Mouse (Mus musculus): ENCODE measurements around the gene Tardbp. TPM values are rescaled to one million over a fixed set of nuclear protein-coding genes. Genes with fewer than 3 reads are reported as not detected.

Tardbp gene
- 80.4 and 91.1 TPM in 2 replicates for polyA plus RNA-seq (2014; fragmentation: Nextera tagmentation; extraction: Ambion mirVana)

GRCm38 (mm10) chr4:148626623-148627185, at the start of gene Tardbp:
TSS of gene Tardbp (minus strand) at chr4:148627019.
- under 1% methylated on average over 51 of the region's 51 CpGs for WGBS
- H3K9me3 ChIP-seq (ENCODE audit: control insufficient read depth, low read length) = no peaks in the 10 kb centered on the region
- ATAC-seq (ENCODE audit: low FRiP score) (peak; percentile 96), DNase-seq (ENCODE audit: low spot score) (peak; percentile 97)
- H3K36me3 ChIP-seq (replicated peaks; ENCODE audit: control insufficient read depth, insufficient read depth) = peaks cover 36% of the 10 kb centered on the region
- H3K27ac ChIP-seq = peak within 1 kb of the TSS; percentile 91
- H3K4me1 ChIP-seq (replicated peaks; ENCODE audit: control insufficient read depth, insufficient read depth, low read length) = peaks cover 17% of the 10 kb centered on the region
- no peaks in the 10 kb centered on the region for H3K27me3 ChIP-seq (ENCODE audit: control insufficient read depth, insufficient read depth, low read length)
- peak within 1 kb of the TSS; percentile 90 for H3K4me2 ChIP-seq (replicated peaks)
- peak within 1 kb of the TSS; percentile 66 for H3K4me3 ChIP-seq (replicated peaks; ENCODE audit: low read length)
- H3K9ac ChIP-seq = peak within 1 kb of the TSS; percentile 83

DNA sequence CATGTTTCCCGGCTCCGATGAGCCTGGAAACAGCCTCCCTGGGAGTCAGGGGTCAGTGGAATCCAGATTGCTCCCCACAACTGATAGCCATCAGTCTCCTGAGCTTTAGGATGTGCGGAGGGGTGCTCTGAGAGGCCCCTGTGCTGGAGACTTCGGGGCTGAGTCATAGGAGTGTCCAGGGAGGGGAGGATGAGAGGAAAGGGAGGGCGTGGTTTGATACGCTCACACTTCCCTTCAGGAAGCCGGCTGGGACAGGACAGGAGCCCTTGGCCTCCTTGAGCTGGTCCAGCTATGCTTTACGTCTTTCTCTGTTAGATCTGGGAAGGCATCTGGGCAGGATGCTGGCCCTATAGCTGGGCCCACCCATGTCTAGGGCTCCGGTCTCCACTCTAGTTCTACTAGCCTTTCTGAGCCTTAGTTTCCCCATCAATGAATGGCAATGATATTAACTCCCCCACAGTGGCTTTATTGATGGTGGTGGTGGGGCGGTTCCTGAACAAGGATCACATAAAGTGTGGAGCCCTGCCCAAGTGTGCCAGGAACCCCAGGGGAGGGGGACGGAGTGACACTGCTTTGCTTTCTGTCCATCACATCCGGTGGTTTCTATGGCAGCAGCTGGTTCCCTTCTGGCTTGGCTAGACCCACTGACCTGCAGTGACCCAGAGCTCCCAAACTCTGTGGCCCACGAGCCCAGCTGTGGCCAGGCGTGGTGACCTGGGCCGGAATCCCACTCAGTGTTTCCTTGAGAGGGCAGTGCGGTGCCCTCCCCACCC, 49.6 kb upstream of the Tardbp start:
- H3K9me3 ChIP-seq (ENCODE audit: control insufficient read depth, low read length) = no peaks in the 10 kb centered on the region
- H3K27ac ChIP-seq = no peak overlapping the region
- H3K27me3 ChIP-seq (ENCODE audit: control insufficient read depth, insufficient read depth, low read length) = no peaks in the 10 kb centered on the region
- no peak overlapping the region for H3K4me3 ChIP-seq (replicated peaks; ENCODE audit: low read length)
- H3K36me3 ChIP-seq (replicated peaks; ENCODE audit: control insufficient read depth, insufficient read depth) = no peaks in the 10 kb centered on the region
- H3K4me2 ChIP-seq (replicated peaks) = no peak overlapping the region
- ATAC-seq (ENCODE audit: low FRiP score) (no peak), DNase-seq (ENCODE audit: low spot score) (no peak)
- no peak overlapping the region for H3K9ac ChIP-seq
- peaks cover 10% of the 10 kb centered on the region for H3K4me1 ChIP-seq (replicated peaks; ENCODE audit: control insufficient read depth, insufficient read depth, low read length)
- 40% methylated on average over 15 of the region's 16 CpGs for WGBS

- DNase-seq (ENCODE audit: low spot score) = no peak
- no peaks in the 10 kb centered on the region for H3K36me3 ChIP-seq (replicated peaks; ENCODE audit: control insufficient read depth, insufficient read depth)
- H3K27ac ChIP-seq = no peak overlapping the region
- H3K4me2 ChIP-seq (replicated peaks) = no peak overlapping the region
- H3K9me3 ChIP-seq (ENCODE audit: control insufficient read depth, low read length) = no peaks in the 10 kb centered on the region
- no peak for ATAC-seq (ENCODE audit: low FRiP score)
- H3K4me3 ChIP-seq (replicated peaks; ENCODE audit: low read length) = no peak overlapping the region
- H3K9ac ChIP-seq = no peak overlapping the region
- 46% methylated on average over 7 of the region's 7 CpGs for WGBS
- no peaks in the 10 kb centered on the region for H3K27me3 ChIP-seq (ENCODE audit: control insufficient read depth, insufficient read depth, low read length)
- peaks cover 10% of the 10 kb centered on the region for H3K4me1 ChIP-seq (replicated peaks; ENCODE audit: control insufficient read depth, insufficient read depth, low read length)
These were observed 48.2 kb upstream of the Tardbp start for GRCm38 (mm10) chr4:148675043-148675442.

DNA sequence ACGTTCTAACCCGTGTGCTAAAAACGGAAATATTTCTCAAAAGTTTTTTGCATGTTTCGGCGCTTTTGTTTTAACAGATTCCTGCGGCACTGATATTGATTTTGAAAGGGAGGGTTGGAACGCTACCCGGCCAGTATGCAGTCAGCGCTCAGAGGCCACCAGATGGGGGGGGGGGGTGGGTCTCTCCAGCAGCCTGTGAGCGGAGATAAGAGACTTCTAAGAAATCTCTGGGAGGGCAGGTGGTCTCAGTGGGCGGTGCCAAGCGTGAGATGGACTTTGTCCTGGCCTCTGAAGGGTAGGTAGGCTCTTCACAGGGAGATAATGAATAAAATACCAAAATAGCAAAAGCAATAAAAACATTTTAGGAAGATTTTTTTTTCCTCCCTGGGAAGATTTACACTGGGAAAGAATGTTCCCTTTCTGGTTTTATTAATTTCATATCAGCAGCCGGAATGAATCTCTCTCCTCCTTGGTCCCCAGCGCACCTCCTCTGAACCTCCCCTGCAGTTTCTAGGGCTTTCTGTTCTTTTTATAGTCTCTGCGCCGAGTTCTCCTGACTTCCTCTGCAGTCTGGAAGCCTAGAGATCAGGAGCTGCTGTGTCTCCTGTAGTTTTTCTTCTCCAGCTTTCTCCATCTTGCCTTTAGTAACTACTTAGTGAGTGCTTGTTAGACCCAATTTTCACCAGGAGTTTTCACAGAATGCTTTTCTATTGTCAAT, 44.6 kb upstream of the Tardbp start:
- WGBS = 55% methylated on average over 16 of the region's 16 CpGs
- no peaks in the 10 kb centered on the region for H3K27me3 ChIP-seq (ENCODE audit: control insufficient read depth, insufficient read depth, low read length)
- H3K9ac ChIP-seq = no peak overlapping the region
- H3K9me3 ChIP-seq (ENCODE audit: control insufficient read depth, low read length) = no peaks in the 10 kb centered on the region
- no peak for ATAC-seq (ENCODE audit: low FRiP score)
- H3K4me2 ChIP-seq (replicated peaks) = no peak overlapping the region
- H3K4me3 ChIP-seq (replicated peaks; ENCODE audit: low read length) = no peak overlapping the region
- no peaks in the 10 kb centered on the region for H3K36me3 ChIP-seq (replicated peaks; ENCODE audit: control insufficient read depth, insufficient read depth)
- no peaks in the 10 kb centered on the region; the same call in 1 of the 2 replicates for H3K4me1 ChIP-seq (replicated peaks; ENCODE audit: control insufficient read depth, insufficient read depth, low read length)
- no peak overlapping the region for H3K27ac ChIP-seq
- no peak for DNase-seq (ENCODE audit: low spot score)

DNA sequence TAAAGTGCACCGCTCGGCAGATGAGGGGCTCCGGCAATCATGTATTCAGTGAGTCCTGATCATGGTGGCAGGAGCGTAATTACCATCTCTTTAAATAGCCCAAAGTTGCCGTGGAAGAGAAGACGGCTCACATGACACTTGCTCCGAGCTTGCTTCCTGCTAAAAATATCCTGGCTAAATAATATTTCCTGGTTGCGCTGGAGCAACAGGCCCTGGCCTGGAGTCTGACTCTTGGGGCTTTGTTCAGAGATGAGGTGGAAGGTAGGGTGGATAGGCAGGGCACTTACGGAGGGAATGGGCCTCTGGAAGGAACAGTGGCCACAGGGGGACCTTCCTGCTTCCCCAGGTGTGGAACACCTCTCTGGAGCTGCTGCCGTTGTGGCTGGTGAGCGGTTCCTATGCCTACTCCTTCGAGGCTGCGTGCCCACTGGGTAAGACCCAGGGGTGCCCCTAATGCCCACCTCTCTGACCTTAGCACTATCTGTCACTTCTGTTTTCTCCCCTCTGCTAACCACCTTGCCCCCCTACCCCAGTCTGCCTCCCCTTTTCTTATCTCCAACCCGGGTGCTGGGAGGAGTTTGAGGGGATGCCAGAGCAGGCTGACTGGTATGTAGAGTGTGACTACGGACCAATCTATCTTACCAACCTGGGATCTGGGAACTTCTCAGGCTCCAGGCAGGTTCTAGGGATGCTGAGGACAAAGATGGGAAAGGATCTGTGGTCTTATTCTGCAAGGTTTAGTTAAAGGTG, 40.4 kb upstream of the Tardbp start:
- no peaks in the 10 kb centered on the region for H3K9me3 ChIP-seq (ENCODE audit: control insufficient read depth, low read length)
- no peak overlapping the region for H3K27ac ChIP-seq
- H3K4me1 ChIP-seq (replicated peaks; ENCODE audit: control insufficient read depth, insufficient read depth, low read length) = peaks cover 5% of the 10 kb centered on the region; the same call in 1 of the 2 replicates
- no peak overlapping the region for H3K4me2 ChIP-seq (replicated peaks)
- WGBS = 90% methylated on average over 15 of the region's 15 CpGs
- H3K4me3 ChIP-seq (replicated peaks; ENCODE audit: low read length) = no peak overlapping the region
- H3K36me3 ChIP-seq (replicated peaks; ENCODE audit: control insufficient read depth, insufficient read depth) = no peaks in the 10 kb centered on the region
- no peaks in the 10 kb centered on the region for H3K27me3 ChIP-seq (ENCODE audit: control insufficient read depth, insufficient read depth, low read length)
- no peak for ATAC-seq (ENCODE audit: low FRiP score)
- no peak for DNase-seq (ENCODE audit: low spot score)
- H3K9ac ChIP-seq = no peak overlapping the region

- no peak overlapping the region for H3K9ac ChIP-seq
- no peaks in the 10 kb centered on the region for H3K36me3 ChIP-seq (replicated peaks; ENCODE audit: control insufficient read depth, insufficient read depth)
- peaks cover 5% of the 10 kb centered on the region; the same call in 1 of the 2 replicates for H3K4me1 ChIP-seq (replicated peaks; ENCODE audit: control insufficient read depth, insufficient read depth, low read length)
- H3K27ac ChIP-seq = no peak overlapping the region
- no peaks in the 10 kb centered on the region for H3K9me3 ChIP-seq (ENCODE audit: control insufficient read depth, low read length)
- no peak overlapping the region for H3K4me3 ChIP-seq (replicated peaks; ENCODE audit: low read length)
- DNase-seq (ENCODE audit: low spot score) = no peak
- ATAC-seq (ENCODE audit: low FRiP score) = no peak
- no peaks in the 10 kb centered on the region for H3K27me3 ChIP-seq (ENCODE audit: control insufficient read depth, insufficient read depth, low read length)
- no peak overlapping the region for H3K4me2 ChIP-seq (replicated peaks)
- 39% methylated on average over 6 of the region's 6 CpGs for WGBS
These were observed 37.2 kb upstream of the Tardbp start for GRCm38 (mm10) chr4:148664021-148664420.

DNA sequence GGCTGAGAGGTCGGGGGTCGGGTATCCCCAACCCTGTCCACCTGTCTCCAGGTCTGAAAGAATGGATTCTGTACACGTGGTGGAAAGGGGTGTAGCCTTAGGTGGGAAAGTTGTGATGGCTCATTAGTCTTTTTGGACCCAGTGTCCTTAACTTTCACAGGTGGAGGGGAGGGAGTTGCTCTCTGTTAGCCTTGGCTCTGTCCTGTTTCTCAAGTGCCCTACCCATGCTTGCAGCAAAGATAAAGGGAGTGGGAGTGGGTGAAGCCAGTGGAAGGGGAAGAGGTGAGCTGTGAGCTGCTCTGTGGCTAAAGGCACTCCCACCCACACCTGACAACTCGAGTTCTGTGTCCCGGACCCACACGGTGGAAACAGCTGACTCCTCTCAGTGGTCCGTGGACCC, 36.5 kb upstream of the Tardbp start:
- Histone ChIP-seq H3K36me3 (replicated peaks; ENCODE audit: control insufficient read depth, insufficient read depth) (no peaks in the 10 kb centered on the region), H3K4me3 (replicated peaks; ENCODE audit: low read length) (no peak overlapping the region), H3K4me1 (replicated peaks; ENCODE audit: control insufficient read depth, insufficient read depth, low read length) (peaks cover 5% of the 10 kb centered on the region; the same call in 1 of the 2 replicates), H3K9ac (no peak overlapping the region), H3K27ac (no peak overlapping the region), H3K27me3 (ENCODE audit: control insufficient read depth, insufficient read depth, low read length) (no peaks in the 10 kb centered on the region), H3K9me3 (ENCODE audit: control insufficient read depth, low read length) (no peaks in the 10 kb centered on the region), H3K4me2 (replicated peaks) (no peak overlapping the region)
- ATAC-seq (ENCODE audit: low FRiP score) (no peak), DNase-seq (ENCODE audit: low spot score) (no peak)
- 72% methylated on average over 7 of the region's 7 CpGs for WGBS

- H3K9me3 ChIP-seq (ENCODE audit: control insufficient read depth, low read length) = no peaks in the 10 kb centered on the region
- peaks cover 5% of the 10 kb centered on the region; the same call in 1 of the 2 replicates for H3K4me1 ChIP-seq (replicated peaks; ENCODE audit: control insufficient read depth, insufficient read depth, low read length)
- H3K27ac ChIP-seq = no peak overlapping the region
- no peaks in the 10 kb centered on the region for H3K27me3 ChIP-seq (ENCODE audit: control insufficient read depth, insufficient read depth, low read length)
- WGBS = 27% methylated on average over 21 of the region's 21 CpGs
- no peak overlapping the region for H3K4me3 ChIP-seq (replicated peaks; ENCODE audit: low read length)
- H3K4me2 ChIP-seq (replicated peaks) = peak overlapping the region; percentile 23; the same call in 1 of the 2 replicates
- H3K36me3 ChIP-seq (replicated peaks; ENCODE audit: control insufficient read depth, insufficient read depth) = no peaks in the 10 kb centered on the region
- no peak overlapping the region for H3K9ac ChIP-seq
- peak; percentile 79 for DNase-seq (ENCODE audit: low spot score)
- ATAC-seq (ENCODE audit: low FRiP score) = peak; percentile 34; the same call in 1 of the 2 replicates
These were observed 35.5 kb upstream of the Tardbp start for GRCm38 (mm10) chr4:148662168-148662965.

Measured in hindbrain, embryonic 14.5 days (tissue).